In the genomic region with DNA sequence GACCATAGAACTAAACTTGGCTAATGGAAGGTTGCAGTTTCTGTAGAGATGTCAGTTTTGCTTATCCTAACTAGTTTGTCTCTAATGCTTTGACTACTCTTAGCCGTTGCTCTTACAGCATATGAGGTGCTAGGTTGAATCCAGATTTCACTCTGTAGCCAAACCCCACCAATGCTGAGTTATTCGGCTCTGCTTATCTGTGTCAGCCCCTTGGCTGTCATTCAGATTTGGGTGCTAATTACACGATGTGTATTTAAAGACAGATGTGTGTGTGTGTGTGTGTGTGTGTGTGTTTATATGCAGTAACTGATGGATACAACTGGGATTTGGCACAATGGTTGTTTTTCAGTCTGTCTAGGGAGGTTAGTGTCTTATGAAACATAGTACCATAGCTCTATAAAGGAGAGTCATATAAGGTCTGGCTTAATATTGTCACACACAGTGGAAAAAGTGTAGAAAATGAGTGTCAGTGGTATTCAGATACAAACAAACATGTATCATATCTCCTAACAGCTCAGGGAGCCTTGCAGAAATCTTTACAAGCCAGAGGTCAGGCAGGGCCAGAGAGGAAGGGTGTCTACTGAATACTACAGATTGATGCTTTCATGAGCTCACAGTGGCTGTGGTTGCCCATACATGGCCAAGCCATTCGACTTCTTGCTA, we compare ENCODE assay signal across 15 mouse cellular contexts.
"Had no signal": no experiment of that assay in that cellular context is flagged by ENCODE, and none has a peak within 500 bp of the region (broad histone marks: within the 10 kb centered on the region; RNA-seq: fewer than 3 reads in every experiment).

No protein-coding gene starts in this region.

- H3K9me3 ChIP-seq: liver, embryonic 13.5 days; liver, embryonic 15.5 days; midbrain, embryonic 13.5 days; midbrain, embryonic 15.5 days; neural tube, embryonic 12.5 days had no signal

- H3K27me3 ChIP-seq: liver, embryonic 13.5 days; liver, embryonic 15.5 days; megakaryocyte, embryonic 14.5 days; midbrain, embryonic 13.5 days; midbrain, embryonic 15.5 days; neural tube, embryonic 12.5 days had no signal

- H3K4me3 ChIP-seq: liver, embryonic 13.5 days; liver, embryonic 15.5 days; megakaryocyte, embryonic 14.5 days; midbrain, embryonic 13.5 days; midbrain, embryonic 15.5 days; neural tube, embryonic 12.5 days had no signal

- H3K27ac ChIP-seq: liver, embryonic 13.5 days; liver, embryonic 15.5 days; macrophage; midbrain, embryonic 13.5 days; midbrain, embryonic 15.5 days; neural tube, embryonic 12.5 days had no signal

- H3K4me2 ChIP-seq: liver, embryonic 11.5 days; liver, embryonic 13.5 days; liver, embryonic 15.5 days; midbrain, embryonic 11.5 days; midbrain, embryonic 13.5 days; midbrain, embryonic 15.5 days; neural tube, embryonic 12.5 days had no signal

- DNase-seq: liver; liver, embryonic 13.5 days; liver, postnatal 0 days; right cerebral cortex, postnatal 14 days; thymus, adult 18-20 months; thymus, postnatal 14 days; thymus, postnatal 36 days had no signal

- H3K4me1 ChIP-seq: liver, embryonic 13.5 days; liver, embryonic 15.5 days; megakaryocyte, embryonic 14.5 days; midbrain, embryonic 13.5 days; midbrain, embryonic 15.5 days; neural tube, embryonic 12.5 days had no signal

- H3K9ac ChIP-seq: liver, embryonic 13.5 days; liver, embryonic 15.5 days; liver, postnatal 0 days; midbrain, embryonic 13.5 days; midbrain, embryonic 15.5 days; neural tube, embryonic 12.5 days had no signal

- H3K36me3 ChIP-seq: liver, embryonic 13.5 days; liver, embryonic 15.5 days; midbrain, embryonic 13.5 days; midbrain, embryonic 15.5 days; neural tube, embryonic 12.5 days had no signal

- ATAC-seq: liver, postnatal 0 days; midbrain, embryonic 13.5 days; midbrain, embryonic 15.5 days had no signal
